Mouse (Mus musculus): Measurements from ENCODE around the gene Fstl4.
"Not testable (repeated sequence)": the region's sequence is repeated elsewhere in the genome, so short reads cannot be mapped to it uniquely, and the experiment has no call there.

Fstl4 gene

DNA sequence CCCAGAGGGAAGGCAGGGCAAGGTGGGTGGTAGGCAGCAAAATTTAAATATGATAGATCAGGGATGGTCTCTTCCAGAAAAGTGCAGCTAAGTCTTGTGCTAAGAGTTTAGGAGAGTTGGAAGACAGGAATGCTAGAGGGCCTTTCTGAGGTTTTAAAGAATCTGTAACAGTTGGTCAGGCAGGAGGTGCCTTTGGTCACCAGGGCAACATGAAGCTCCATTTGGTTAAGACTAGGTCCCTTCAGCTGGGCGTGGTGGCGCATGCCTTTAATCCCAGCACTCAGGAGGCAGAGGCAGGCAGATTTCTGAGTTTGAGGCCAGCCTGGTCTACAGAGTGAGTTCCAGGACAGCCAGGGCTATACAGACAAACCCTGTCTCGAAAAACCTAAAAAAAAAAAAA, 323.5 kb downstream of the Fstl4 start:
- DNase-seq (ENCODE audit: low spot score) = not testable (repeated sequence)

GRCm38 (mm10) chr11:53091596-53091995, 327.2 kb downstream of the Fstl4 start:
- no peak for DNase-seq (ENCODE audit: low spot score)

- DNase-seq (ENCODE audit: low spot score) = no peak
These were observed 332.4 kb downstream of the Fstl4 start for GRCm38 (mm10) chr11:53096871-53097270.

DNA sequence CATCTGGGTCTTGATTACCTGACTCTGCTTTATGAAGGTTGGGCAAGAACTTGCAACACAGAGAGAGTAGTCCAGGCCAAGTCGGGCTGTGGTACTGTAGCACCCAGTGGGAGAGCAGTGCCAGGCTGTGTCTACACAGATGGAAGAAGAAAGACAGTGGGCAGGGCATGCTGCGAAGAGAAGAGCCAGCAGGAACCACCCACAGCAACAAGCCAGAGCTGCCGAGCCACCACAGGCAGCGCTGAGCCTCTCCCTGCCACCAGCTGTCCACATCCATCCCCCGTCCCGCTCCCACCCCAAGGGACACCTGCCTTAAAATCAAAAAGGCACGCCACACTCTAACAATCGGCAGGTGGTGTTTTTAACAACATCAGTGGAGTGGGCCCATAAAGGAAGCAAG, 332.9 kb downstream of the Fstl4 start:
- DNase-seq (ENCODE audit: low spot score) = no peak

GRCm38 (mm10) chr11:53097870-53098269, 333.4 kb downstream of the Fstl4 start:
- no peak for DNase-seq (ENCODE audit: low spot score)

- DNase-seq (ENCODE audit: low spot score) = peak; percentile 12
These were observed 334.4 kb downstream of the Fstl4 start for GRCm38 (mm10) chr11:53098780-53099198.

DNA sequence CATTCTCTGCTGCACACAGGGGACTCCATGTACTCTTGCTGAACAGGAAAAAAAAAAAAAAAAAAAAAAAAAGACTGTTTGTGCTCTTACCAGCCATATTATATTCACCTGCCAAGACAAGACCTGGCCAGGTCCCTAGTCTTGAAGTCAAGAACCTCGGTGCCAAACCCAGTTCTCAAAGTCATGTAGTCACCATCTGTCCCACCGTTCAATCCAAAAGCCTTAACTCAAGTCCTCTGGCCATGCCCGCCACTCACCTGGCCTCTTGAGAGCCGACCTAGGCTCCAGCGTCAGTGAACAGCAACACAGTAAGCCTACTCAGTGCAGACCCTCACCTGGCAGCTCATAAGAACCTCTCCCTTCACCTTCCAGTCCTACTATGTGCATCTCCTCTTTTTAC, 334.9 kb downstream of the Fstl4 start:
- DNase-seq (ENCODE audit: low spot score) = no peak

DNA sequence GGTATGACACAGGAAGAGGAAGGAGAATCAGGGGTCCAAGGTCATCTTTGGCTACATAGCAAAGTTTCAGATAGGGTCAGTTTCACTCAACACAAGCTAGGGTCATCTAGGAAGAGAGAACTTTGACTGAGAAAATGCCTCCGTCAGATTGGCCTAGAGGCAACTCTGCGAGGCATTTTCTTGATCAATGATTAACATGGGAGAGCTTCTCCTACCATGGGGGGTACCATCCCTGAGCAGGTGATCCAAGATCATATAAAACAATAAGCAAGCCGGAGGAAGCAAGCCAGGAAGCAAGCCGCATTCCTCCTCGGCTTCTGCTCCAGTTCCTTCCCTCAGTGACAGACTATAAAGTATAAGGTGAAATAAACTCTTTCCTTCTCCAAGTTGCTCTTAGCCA, 337.3 kb downstream of the Fstl4 start:
- DNase-seq (ENCODE audit: low spot score) = no peak

GRCm38 (mm10) chr11:53103601-53104325, 339.3 kb downstream of the Fstl4 start:
- no peak for DNase-seq (ENCODE audit: low spot score)

DNA sequence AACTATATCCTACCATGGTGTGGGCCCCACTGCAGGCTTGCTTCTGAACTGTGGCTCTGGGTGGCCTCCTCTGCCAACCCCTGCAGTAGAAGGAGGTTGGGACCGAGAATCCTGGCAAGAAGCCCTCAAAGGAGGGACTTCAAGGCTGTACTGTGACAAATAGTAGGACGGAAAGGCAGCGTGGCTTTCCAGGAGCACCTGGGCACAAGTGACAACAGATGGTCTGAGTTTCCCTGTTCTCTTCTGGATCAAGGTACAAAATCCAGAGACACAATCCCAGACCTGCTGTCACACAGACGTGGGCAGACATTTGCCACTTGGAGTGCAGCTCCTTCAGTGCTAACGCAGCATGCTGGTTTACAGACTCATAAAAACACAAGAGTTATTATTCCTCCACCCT, 343.3 kb downstream of the Fstl4 start:
- no peak for DNase-seq (ENCODE audit: low spot score)

GRCm38 (mm10) chr11:53108798-53109197, 344.4 kb downstream of the Fstl4 start:
- DNase-seq (ENCODE audit: low spot score) = no peak

DNA sequence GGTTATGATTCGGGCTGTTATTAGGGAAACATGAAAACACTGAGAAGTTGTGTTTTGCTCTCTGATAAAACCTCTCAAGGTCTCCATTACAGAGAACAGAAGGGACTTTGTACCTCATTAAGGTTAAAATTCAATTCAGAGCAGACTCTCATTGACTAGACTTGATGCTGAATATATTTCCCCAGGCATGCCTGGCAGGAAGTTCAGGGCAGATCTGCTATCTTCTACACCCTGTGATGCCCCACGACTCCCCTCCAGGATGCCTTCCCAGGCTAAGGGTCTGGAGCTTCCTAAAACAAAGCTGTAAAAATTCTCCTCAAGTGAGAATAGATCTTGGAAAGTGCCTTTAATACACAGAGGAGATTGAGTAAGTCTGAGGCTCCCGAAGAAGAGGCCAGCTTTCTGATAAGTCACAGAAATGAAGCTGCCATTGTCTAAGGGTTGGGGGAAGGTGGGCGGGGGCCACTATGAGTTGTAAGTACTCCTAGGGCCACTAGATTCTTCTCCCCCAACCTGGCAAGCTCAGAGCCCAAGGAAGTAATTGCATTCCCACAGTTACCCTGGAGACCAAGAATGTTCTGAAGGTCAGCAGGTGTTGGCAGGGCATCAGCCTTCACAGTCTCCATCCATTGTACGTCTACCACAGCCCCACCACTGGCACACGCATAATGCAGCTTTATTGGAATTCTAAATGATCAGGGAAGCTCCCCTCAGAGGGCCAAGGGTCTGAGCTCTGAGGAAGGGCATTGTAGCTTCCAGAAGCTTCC, 345.4 kb downstream of the Fstl4 start:
- no peak for DNase-seq (ENCODE audit: low spot score)

DNA sequence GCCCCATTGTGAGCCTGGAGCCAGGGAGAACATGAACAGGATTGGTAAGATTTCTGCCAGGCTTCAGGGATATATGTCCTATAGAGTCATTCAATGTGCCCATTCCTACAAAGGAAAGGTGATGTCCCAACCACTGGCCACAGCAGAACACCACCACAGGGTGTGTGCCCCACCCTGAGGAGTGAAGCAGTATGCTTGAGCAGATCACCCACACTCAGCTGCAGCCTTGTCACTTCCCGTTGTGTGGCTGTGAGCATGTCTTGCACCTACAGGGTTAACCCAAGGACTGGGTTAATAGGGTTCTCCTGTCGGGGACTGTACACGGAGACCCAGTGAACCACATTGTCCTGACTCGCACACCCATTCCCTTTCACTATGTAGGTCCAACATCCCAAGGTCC, 351.3 kb downstream of the Fstl4 start:
- DNase-seq (ENCODE audit: low spot score) = no peak

DNA sequence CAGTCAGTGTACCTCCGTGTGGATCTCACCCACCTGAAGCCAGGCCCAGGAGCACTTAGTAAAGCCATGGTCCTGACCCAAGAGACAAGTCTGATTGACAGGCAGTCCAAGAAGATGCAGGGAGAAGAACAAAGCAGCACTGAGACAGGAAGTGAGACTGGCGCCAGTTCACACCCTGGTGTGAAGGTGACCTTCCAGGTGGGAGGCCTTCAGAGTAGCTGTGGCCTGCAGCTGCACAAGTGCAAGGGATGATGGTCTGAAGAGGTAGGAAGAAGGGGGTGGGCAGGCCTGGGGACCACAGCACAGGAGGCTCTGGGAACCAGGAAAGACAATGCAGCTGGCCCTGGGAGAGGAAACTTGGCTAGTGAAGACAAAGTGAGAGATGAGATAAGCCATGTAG, 351.9 kb downstream of the Fstl4 start:
- no peak for DNase-seq (ENCODE audit: low spot score)

GRCm38 (mm10) chr11:53118226-53118965, 354.0 kb downstream of the Fstl4 start:
- DNase-seq (ENCODE audit: low spot score) = no peak

- no peak for DNase-seq (ENCODE audit: low spot score)
These were observed 355.5 kb downstream of the Fstl4 start for GRCm38 (mm10) chr11:53119966-53120365.

DNA sequence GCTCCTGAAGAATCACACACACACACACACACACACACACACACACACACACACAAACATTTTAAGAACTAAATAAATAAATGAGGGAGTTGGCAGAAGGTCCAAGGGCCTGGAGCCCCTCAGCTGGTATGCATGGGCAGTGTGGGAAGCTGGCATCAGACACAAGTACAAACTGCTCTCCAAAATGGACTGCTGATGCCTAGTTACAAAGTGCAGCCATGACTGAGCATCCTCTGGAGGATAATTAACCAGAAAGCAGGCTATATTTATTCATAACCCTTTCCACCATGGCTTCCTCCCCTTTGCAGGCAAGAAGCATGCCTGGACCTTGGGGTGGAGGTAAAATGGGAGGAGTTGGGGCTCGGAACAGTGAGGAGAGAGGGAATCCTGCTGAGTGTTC, 356.8 kb downstream of the Fstl4 start:
- DNase-seq (ENCODE audit: low spot score) = no peak

DNA sequence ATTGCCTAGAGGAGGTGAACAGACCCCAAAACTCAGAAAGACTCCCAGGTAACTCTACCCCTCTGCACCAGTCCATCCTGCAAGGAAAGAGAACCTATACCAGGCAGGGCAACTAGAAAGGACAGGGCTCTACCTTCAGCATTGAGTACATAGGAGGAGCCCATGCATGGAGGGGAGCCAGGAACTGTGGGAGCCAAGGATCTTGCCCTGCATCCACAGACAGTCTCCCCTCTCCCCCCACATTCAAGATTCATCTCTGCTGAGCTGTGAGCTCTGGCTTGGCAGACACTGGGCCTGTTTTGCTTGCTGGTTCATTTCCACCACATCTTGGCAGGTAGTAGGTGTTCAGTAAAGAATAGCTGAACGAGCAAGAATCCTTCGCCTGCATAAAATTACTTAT, 360.4 kb downstream of the Fstl4 start:
- DNase-seq (ENCODE audit: low spot score) = no peak

GRCm38 (mm10) chr11:53126660-53127059, 362.2 kb downstream of the Fstl4 start:
- DNase-seq (ENCODE audit: low spot score) = no peak

DNA sequence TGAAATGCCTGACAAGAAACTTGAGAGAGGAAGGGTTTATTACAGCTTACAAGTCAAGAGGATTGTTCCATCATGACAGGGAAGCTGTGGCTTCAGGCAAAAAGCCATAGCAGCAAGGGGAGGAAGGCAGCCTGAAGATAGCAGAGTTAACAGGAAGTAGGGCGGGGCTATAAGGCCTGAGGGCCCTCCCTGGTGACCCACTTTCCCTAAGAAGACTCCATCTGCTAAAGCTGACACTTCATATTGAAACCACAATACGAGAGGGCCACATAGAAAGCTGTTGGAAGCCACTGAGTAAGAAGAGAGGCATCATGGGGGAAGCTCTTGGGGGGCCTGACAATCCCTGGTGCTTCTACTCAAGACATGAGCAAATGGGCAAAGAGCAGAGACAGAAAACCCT, 364.2 kb downstream of the Fstl4 start:
- DNase-seq (ENCODE audit: low spot score) = no peak

GRCm38 (mm10) chr11:53132406-53133035, 368.1 kb downstream of the Fstl4 start:
- DNase-seq (ENCODE audit: low spot score) = no peak

DNA sequence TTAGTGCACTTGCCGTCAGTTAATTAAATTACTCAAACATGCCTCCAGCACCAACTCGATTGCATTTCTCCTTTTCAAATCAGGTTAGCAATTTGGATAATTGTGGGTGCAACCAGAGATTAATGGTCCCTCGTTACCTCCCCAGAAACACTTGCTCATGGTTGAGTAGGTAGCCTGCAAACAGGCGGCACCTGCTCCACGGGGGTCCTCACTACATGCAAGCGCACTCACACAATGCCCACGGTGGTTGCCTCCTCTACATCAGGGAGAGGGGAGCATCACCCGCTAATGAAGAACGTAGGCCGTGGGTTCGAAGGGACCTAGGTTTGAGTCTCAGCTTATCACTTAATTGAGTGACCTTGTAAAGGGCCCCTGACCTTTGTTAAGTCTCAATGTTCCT, 371.9 kb downstream of the Fstl4 start:
- no peak for DNase-seq (ENCODE audit: low spot score)
